ENCODE assay signal across 31 mouse cellular contexts in the genomic region with DNA sequence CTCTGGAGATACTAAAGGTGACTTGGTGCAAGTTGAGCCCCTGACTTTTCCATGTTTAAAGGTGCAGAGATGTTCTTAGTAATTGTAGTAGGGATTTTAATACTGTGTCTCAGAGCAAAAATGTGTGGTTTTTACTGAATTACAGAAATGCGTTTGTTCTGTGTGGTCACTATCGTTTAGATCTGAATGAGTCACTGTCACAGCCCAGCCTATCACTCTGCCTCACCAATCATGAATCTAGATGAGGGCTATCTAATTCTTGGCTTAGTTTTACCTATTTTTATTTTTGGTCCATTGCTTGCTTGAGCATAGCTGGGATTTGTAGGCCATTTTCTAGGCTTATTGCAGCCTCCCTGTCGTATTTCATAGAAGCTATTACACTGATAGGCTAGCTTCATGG. TPM values are rescaled to one million over a fixed set of nuclear protein-coding genes. Genes with fewer than 3 reads are reported as not detected.
"Had no signal": no experiment of that assay in that cellular context is flagged by ENCODE, and none has a peak within 500 bp of the region (broad histone marks: within the 10 kb centered on the region; RNA-seq: fewer than 3 reads in every experiment).

No protein-coding gene starts in this region.

- H3K27ac ChIP-seq: left cerebral cortex, adult 2 months; limb, embryonic 10.5 days; limb, embryonic 12.5 days; limb, embryonic 13.5 days; limb, embryonic 15.5 days; liver, embryonic 12.5 days; liver, embryonic 13.5 days; liver, embryonic 14.5 days; liver, embryonic 15.5 days; lung, embryonic 15.5 days; macrophage; midbrain, embryonic 12.5 days; midbrain, embryonic 13.5 days; midbrain, embryonic 15.5 days had no signal

- H3K9me3 ChIP-seq: limb, embryonic 10.5 days; limb, embryonic 12.5 days; limb, embryonic 13.5 days; limb, embryonic 15.5 days; liver, embryonic 12.5 days; liver, embryonic 13.5 days; liver, embryonic 15.5 days; lung, embryonic 15.5 days; megakaryocyte, embryonic 14.5 days; midbrain, embryonic 12.5 days; midbrain, embryonic 13.5 days; midbrain, embryonic 15.5 days had no signal

- H3K27me3 ChIP-seq: limb, embryonic 12.5 days; limb, embryonic 13.5 days; limb, embryonic 15.5 days; liver, embryonic 12.5 days; liver, embryonic 13.5 days; liver, embryonic 15.5 days; lung, embryonic 15.5 days; megakaryocyte, embryonic 14.5 days; midbrain, embryonic 12.5 days; midbrain, embryonic 13.5 days; midbrain, embryonic 15.5 days had no signal

- H3K4me2 ChIP-seq: limb, embryonic 12.5 days; limb, embryonic 13.5 days; limb, embryonic 15.5 days; liver, embryonic 11.5 days; liver, embryonic 12.5 days; liver, embryonic 13.5 days; liver, embryonic 15.5 days; lung, embryonic 14.5 days; lung, embryonic 15.5 days; midbrain, embryonic 11.5 days; midbrain, embryonic 12.5 days; midbrain, embryonic 13.5 days; midbrain, embryonic 15.5 days had no signal

- ATAC-seq: liver, embryonic 12.5 days; liver, postnatal 0 days; lung, postnatal 0 days; midbrain, embryonic 13.5 days; midbrain, embryonic 15.5 days; midbrain, embryonic 16.5 days had no signal

- H3K4me1 ChIP-seq: limb, embryonic 13.5 days; limb, embryonic 15.5 days; liver, embryonic 12.5 days; liver, embryonic 13.5 days; liver, embryonic 15.5 days; lung, embryonic 15.5 days; midbrain, embryonic 13.5 days; midbrain, embryonic 15.5 days had no signal

- H3K4me3 ChIP-seq: left cerebral cortex, adult 2 months; limb, embryonic 10.5 days; limb, embryonic 12.5 days; limb, embryonic 13.5 days; limb, embryonic 15.5 days; liver, embryonic 12.5 days; liver, embryonic 13.5 days; liver, embryonic 15.5 days; lung, embryonic 15.5 days; megakaryocyte, embryonic 14.5 days; midbrain, embryonic 12.5 days; midbrain, embryonic 13.5 days; midbrain, embryonic 15.5 days had no signal

- DNase-seq: left cerebral cortex, postnatal 4 days; liver; liver, embryonic 13.5 days; liver, postnatal 0 days; lung, adult 18-20 months; lung, adult 2 months; lung, embryonic 14.5 days; lung, postnatal 10 days; lung, postnatal 14 days; lung, postnatal 36 days; lung, postnatal 4 days; midbrain, embryonic 14.5 days had no signal

RNA-seq across cellular contexts. Expression of a gene that starts 19.9 kb away (rescaled TPM):
- polyA plus RNA-seq: liver, adult 2 months; macrophage had no signal
